Mouse (Mus musculus) embryonic fibroblast, embryonic 13.5 days (primary cell): Measurements from ENCODE around the gene Sos2.

Source experiments
- CTCF ChIP-seq: IDR thresholded peaks from 2 replicates; pipeline ENCODE4 v1.5.1; 2011; ENCODE audit warnings: mild to moderate bottlenecking, control low read depth, low read length, moderate library complexity, borderline replicate concordance; ENCODE audit not compliant: insufficient read depth
- POLR2A ChIP-seq: IDR thresholded peaks from 2 replicates; pipeline ENCODE4 v1.6.1; 2011; ENCODE audit warnings: low read depth, mild to moderate bottlenecking, control low read depth, low read length, moderate library complexity

DNA sequence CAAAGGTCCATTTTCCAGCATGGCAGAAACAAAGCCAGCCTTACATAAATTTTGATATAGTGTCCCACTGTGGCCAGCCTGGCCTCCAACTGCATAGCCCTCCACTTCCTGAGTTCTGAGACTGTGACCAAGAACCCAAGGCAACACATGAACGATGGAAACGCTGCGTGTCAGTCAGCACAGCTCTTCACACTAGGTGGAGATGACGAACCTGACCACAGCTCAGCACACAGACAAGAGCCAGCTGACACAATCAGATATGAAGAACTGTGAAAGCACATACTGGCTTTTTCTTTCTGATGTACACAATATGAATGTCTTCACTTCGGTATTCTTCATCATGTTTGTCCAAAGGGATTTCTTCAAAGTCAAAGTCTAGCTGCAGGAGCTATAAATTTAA is 102.0 kb downstream of the Sos2 start:
- TF ChIP-seq CTCF (no peak), POLR2A (no peak)
